Mouse (Mus musculus): Measurements from ENCODE around the gene Srsf3.

DNA sequence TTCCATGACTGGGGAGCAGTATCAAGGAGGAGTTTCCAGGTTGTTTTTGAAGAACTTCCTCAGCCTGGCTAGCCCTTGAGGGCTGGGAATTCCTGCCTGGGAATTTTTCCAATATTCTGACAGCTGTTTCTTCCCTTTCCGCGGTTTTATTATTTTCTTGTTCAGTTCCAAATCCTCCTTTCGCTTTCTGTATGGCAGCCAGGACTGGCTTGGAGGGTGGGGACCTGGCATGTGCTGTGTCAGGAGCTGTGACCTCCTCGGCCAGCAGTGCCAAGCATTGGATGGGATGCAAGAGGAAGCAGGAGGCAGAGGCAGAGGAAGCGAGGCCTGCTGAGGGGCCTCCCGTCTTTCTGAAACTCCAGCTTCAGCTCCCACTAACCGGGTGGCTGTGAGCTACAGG lies 21.4 kb downstream of the Srsf3 start:
- TF ChIP-seq CTCF (IDR thresholded peaks at IDR 0.05; ENCODE audit: borderline replicate concordance, extremely low read depth, insufficient read depth, insufficient read length) (no peak), POLR2A (IDR thresholded peaks at IDR 0.05; ENCODE audit: borderline replicate concordance, extremely low read depth, insufficient read depth, insufficient read length, poor library complexity, severe bottlenecking) (no peak)

All from brain, embryonic 14.5 days (tissue).